Mouse (Mus musculus): ENCODE data around the gene Ccl27a. TPM values are rescaled to one million over a fixed set of nuclear protein-coding genes. Genes with fewer than 3 reads are reported as not detected.

Gene Ccl27a
- polyA plus RNA-seq, 1 experiment = 34.5 TPM

DNA sequence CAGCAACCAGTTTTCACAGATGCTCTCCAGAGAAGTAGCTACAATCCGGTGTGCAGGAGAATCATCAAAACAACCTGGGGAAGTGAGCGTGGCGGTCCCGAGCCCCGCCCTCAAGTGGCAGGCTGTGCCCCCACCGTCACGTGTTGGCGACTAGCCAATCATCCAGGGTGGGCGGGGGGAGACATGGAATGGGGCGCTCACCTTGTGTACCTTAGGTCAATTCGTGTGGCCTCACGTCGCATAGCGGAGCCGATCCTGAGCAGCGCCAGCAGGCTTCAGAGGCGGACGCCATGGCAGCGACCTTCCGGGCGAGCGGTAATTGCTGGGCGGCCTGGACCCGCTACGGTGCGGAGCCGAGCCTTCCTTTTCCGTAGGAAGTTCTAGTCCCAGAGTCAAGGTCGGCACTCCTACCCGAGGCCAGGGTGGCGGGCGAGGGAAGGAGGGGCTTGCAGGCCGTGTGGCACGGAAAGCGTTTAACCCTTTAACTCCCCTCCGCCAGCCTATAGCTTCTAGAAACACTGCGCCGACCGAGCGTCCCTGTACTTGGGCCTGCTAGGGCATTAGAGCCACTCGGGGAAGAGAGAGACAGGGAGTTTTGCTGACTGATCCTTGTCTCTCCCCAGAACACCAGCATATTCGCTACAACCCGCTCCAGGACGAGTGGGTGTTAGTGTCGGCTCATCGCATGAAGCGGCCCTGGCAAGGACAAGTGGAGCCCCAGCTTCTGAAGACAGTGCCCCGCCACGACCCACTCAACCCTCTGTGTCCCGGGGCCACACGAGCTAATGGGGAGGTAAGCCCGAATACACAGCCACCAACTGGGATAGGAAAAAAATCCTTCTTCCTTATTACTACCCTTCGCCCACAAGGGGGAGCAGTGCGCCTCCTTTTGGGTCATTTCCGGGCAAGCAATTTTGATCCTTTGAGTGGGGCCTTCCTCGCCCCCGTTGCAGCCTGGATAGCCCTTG, 18.4 kb downstream of the Ccl27a start, which contains the start of gene Sigmar1:
Gene Sigmar1 (minus strand): TSS at position 820 of the 968 bp plus-strand sequence.
- peaks cover 4% of the 10 kb centered on the region; the same call in 1 of the 2 replicates for H3K4me1 ChIP-seq (ENCODE audit: control insufficient read depth, insufficient read depth, low read length)
- TF ChIP-seq CTCF (IDR thresholded peaks at IDR 0.05; ENCODE audit: insufficient read depth, low read length) (peak; percentile 84), POLR2A (IDR thresholded peaks at IDR 0.05; ENCODE audit: borderline replicate concordance, extremely low read depth, low read depth, low read length) (peak; percentile 72; the same call in 1 of the 2 replicates)
- under 1% methylated on average over 57 of the region's 57 CpGs for WGBS
- DNase-seq = peak; percentile 91
- H3K4me3 ChIP-seq (replicated peaks; ENCODE audit: extremely low read depth, low read depth, low read length) = peak within 1 kb of the TSS; percentile 91

GRCm38 (mm10) chr4:41754797-41755337, 19.2 kb downstream of the Ccl27a start, which contains the start of gene Galt:
TSS of gene Galt (plus strand) at chr4:41755228.
- H3K4me3 ChIP-seq (replicated peaks; ENCODE audit: extremely low read depth, low read depth, low read length) = peak within 1 kb of the TSS; percentile 91
- WGBS = 14% methylated on average over 14 of the region's 14 CpGs
- no peak for DNase-seq
- H3K4me1 ChIP-seq (ENCODE audit: control insufficient read depth, insufficient read depth, low read length) = peaks cover 4% of the 10 kb centered on the region; the same call in 1 of the 2 replicates
- TF ChIP-seq POLR2A (IDR thresholded peaks at IDR 0.05; ENCODE audit: borderline replicate concordance, extremely low read depth, low read depth, low read length) (no peak), CTCF (IDR thresholded peaks at IDR 0.05; ENCODE audit: insufficient read depth, low read length) (no peak)

DNA sequence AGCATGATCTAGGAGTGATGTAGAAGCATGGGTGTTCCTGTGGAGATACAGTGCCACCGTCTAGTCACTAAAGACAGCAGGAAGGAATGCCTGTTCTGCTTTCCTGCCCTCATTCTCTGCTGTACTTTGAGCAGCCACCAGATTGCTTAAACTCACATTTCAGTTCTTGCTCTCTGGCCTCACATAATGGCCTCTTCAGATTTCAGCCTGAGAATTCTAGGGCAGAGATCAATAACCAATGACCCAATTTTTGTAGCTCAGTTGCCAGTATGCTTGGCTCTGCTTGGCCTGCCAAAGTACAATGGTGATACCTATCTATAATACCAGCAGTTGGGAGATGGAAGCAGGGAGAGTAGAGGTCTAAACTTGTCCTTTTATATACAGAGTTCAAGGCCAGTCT, 29.0 kb downstream of the Ccl27a start:
- no peak for DNase-seq
- TF ChIP-seq CTCF (IDR thresholded peaks at IDR 0.05; ENCODE audit: insufficient read depth, low read length) = no peak
- TF ChIP-seq POLR2A (IDR thresholded peaks at IDR 0.05; ENCODE audit: borderline replicate concordance, extremely low read depth, low read depth, low read length) = no peak
- no peak overlapping the region for H3K4me3 ChIP-seq (replicated peaks; ENCODE audit: extremely low read depth, low read depth, low read length)
- peaks cover 3% of the 10 kb centered on the region; the same call in 1 of the 2 replicates for H3K4me1 ChIP-seq (ENCODE audit: control insufficient read depth, insufficient read depth, low read length)
- WGBS = 79% methylated on average over 1 of the region's 1 CpGs

- 71% methylated on average over 2 of the region's 2 CpGs for WGBS
- Histone ChIP-seq H3K4me1 (ENCODE audit: control insufficient read depth, insufficient read depth, low read length) (peaks cover 3% of the 10 kb centered on the region; the same call in 1 of the 2 replicates), H3K4me3 (replicated peaks; ENCODE audit: extremely low read depth, low read depth, low read length) (no peak overlapping the region)
- DNase-seq = no peak
- no peak for TF ChIP-seq CTCF (IDR thresholded peaks at IDR 0.05; ENCODE audit: insufficient read depth, low read length)
- no peak for TF ChIP-seq POLR2A (IDR thresholded peaks at IDR 0.05; ENCODE audit: borderline replicate concordance, extremely low read depth, low read depth, low read length)
Observed at GRCm38 (mm10) chr4:41744131-41744530, 29.9 kb downstream of the Ccl27a start.

- WGBS = under 1% methylated on average over 27 of the region's 27 CpGs
- TF ChIP-seq CTCF (IDR thresholded peaks at IDR 0.05; ENCODE audit: insufficient read depth, low read length) (no peak), POLR2A (IDR thresholded peaks at IDR 0.05; ENCODE audit: borderline replicate concordance, extremely low read depth, low read depth, low read length) (peak; percentile 92; the same call in 1 of the 2 replicates)
Observed at GRCm38 (mm10) chr4:41741158-41741560, 32.9 kb downstream of the Ccl27a start.

GRCm38 (mm10) chr4:41740380-41741157, 33.5 kb downstream of the Ccl27a start:
- WGBS = under 1% methylated on average over 48 of the region's 48 CpGs
- no peak for DNase-seq
- TF ChIP-seq CTCF (IDR thresholded peaks at IDR 0.05; ENCODE audit: insufficient read depth, low read length) (no peak), POLR2A (IDR thresholded peaks at IDR 0.05; ENCODE audit: borderline replicate concordance, extremely low read depth, low read depth, low read length) (no peak)
- peaks cover 3% of the 10 kb centered on the region; the same call in 1 of the 2 replicates for H3K4me1 ChIP-seq (ENCODE audit: control insufficient read depth, insufficient read depth, low read length)
- peak overlapping the region; percentile 85 for H3K4me3 ChIP-seq (replicated peaks; ENCODE audit: extremely low read depth, low read depth, low read length)

More at GRCm38 (mm10) chr4:41741158-41741560, 32.9 kb downstream of the Ccl27a start:
- Histone ChIP-seq H3K4me1 (ENCODE audit: control insufficient read depth, insufficient read depth, low read length) (peaks cover 3% of the 10 kb centered on the region; the same call in 1 of the 2 replicates), H3K4me3 (replicated peaks; ENCODE audit: extremely low read depth, low read depth, low read length) (peak overlapping the region; percentile 85)
- DNase-seq = peak; percentile 91

- no peak for TF ChIP-seq CTCF (IDR thresholded peaks at IDR 0.05; ENCODE audit: insufficient read depth, low read length)
- DNase-seq = no peak
- Histone ChIP-seq H3K4me1 (ENCODE audit: control insufficient read depth, insufficient read depth, low read length) (peaks cover 3% of the 10 kb centered on the region; the same call in 1 of the 2 replicates), H3K4me3 (replicated peaks; ENCODE audit: extremely low read depth, low read depth, low read length) (no peak overlapping the region)
- WGBS = 93% methylated on average over 13 of the region's 13 CpGs
Observed at GRCm38 (mm10) chr4:41739260-41739659, 34.8 kb downstream of the Ccl27a start.

- no peak for DNase-seq
- Histone ChIP-seq H3K4me3 (replicated peaks; ENCODE audit: extremely low read depth, low read depth, low read length) (no peak overlapping the region), H3K4me1 (ENCODE audit: control insufficient read depth, insufficient read depth, low read length) (peaks cover 3% of the 10 kb centered on the region; the same call in 1 of the 2 replicates)
- TF ChIP-seq POLR2A (IDR thresholded peaks at IDR 0.05; ENCODE audit: borderline replicate concordance, extremely low read depth, low read depth, low read length) (no peak), CTCF (IDR thresholded peaks at IDR 0.05; ENCODE audit: insufficient read depth, low read length) (no peak)
- WGBS = 58% methylated on average over 1 of the region's 1 CpGs
Observed at GRCm38 (mm10) chr4:41738256-41738603, 35.8 kb downstream of the Ccl27a start.
